Mouse (Mus musculus): ENCODE measurements around the gene Pmfbp1.

Gene Pmfbp1

DNA sequence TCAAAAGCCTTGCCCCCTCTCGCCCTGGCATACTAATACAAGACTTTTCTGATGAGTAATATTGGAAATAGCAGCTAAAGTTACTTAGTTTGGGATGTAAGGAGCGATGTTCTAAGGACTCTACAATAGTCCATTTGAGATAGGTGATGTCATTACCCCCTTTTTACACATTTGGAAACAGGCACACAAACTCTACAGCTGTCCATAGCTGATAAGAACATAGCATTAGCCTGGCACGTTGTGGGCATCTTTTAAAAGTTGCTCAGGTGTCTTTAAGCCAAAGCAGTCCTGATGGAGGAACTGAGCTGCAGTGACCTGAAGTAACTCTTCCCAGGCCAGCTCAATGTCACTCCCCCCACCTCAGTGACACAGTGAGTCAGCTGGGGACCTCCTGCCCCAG lies 97.5 kb downstream of the Pmfbp1 start:
- DNase-seq (ENCODE audit: low read depth, low spot score), result no peak

DNA sequence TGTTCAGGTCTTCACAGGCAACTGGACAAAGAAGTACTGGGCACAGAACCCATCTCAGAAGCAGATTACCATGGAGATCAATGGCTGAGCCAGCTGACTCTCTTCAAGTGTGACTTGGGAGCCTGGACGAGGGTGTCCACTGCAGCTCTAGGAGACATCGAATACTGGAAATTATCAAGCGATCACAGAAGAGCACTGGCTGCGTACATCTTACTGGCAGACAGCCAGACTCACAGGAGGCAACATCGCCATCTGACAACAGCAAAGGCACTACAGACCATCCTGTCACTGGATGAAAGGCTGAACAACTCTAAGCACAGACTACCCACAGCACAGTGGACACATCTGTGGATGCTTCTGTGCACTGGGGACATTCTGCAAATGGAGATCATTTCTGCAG lies 98.3 kb downstream of the Pmfbp1 start:
- no peak for DNase-seq (ENCODE audit: low read depth, low spot score)
